Mouse (Mus musculus) MEL (cell line): ENCODE results near the gene BC048679. TPM values are rescaled to one million over a fixed set of nuclear protein-coding genes. Genes with fewer than 3 reads are reported as not detected.

Experiments
- DNase-seq: peaks from one replicate; pipeline ENCODE4 v3.0.0; 2011; ENCODE audit warnings: low read depth, low spot score
- H3K27ac ChIP-seq: 2 replicates; pipeline ENCODE4 v1.5.1; 2012; ENCODE audit warnings: low read depth, mild to moderate bottlenecking, control low read depth, low read length, moderate library complexity; ENCODE audit not compliant: control insufficient read depth
- H3K27me3 ChIP-seq, 2 experiments: fragments of 150-350 bp in 1 of 2; sonication (generic) in 1 of 2; 2 replicates each; pipeline ENCODE4 v1.6.1; 2012; ENCODE audit warnings: low read length in 2 of 2, mild to moderate bottlenecking in 2 of 2, improper control_type of control experiment in 1 of 2, moderate library complexity in 1 of 2; ENCODE audit not compliant: insufficient read depth in 2 of 2, control insufficient read depth in 1 of 2
- H3K36me3 ChIP-seq, 2 experiments: 2 replicates each; pipeline ENCODE4 v1.6.1; 2012 to 2014; ENCODE audit warnings: low read length in 2 of 2, improper control_type of control experiment in 1 of 2, inconsistent platforms in 1 of 2, mild to moderate bottlenecking in 1 of 2; ENCODE audit not compliant: insufficient read depth in 2 of 2, control insufficient read depth in 1 of 2
- H3K4me1 ChIP-seq, 2 experiments: fragments of 150-350 bp in 1 of 2; sonication (generic) in 1 of 2; 2 replicates each; pipeline ENCODE4 v1.6.1; 2012; ENCODE audit warnings: low read length in 2 of 2, improper control_type of control experiment in 1 of 2, mild to moderate bottlenecking in 1 of 2; ENCODE audit not compliant: insufficient read depth in 2 of 2, control insufficient read depth in 1 of 2
- H3K4me3 ChIP-seq, 2 experiments: fragments of 150-350 bp in 1 of 2; sonication (generic) in 1 of 2; 2 replicates each; pipeline ENCODE4 v1.5.1; 2012; ENCODE audit warnings: low read depth in 2 of 2, low read length in 2 of 2, mild to moderate bottlenecking in 2 of 2, moderate library complexity in 2 of 2, control low read depth in 1 of 2, improper control_type of control experiment in 1 of 2; ENCODE audit not compliant: control insufficient read depth in 1 of 2, insufficient read depth in 1 of 2
- H3K79me2 ChIP-seq: 2 replicates; pipeline ENCODE4 v1.6.1; 2012; ENCODE audit warnings: mild to moderate bottlenecking, low read length, moderate library complexity; ENCODE audit not compliant: control insufficient read depth, poor library complexity, insufficient read depth
- H3K9ac ChIP-seq: 2 replicates; pipeline ENCODE4 v1.6.1; 2012; ENCODE audit warnings: low read depth, mild to moderate bottlenecking, control low read depth, low read length, moderate library complexity; ENCODE audit not compliant: control insufficient read depth, poor library complexity, severe bottlenecking
- H3K9me3 ChIP-seq: fragments of 150-350 bp; sonication (generic); replicated peaks from 2 replicates; pipeline ENCODE4 v1.6.1; 2012; ENCODE audit warnings: mild to moderate bottlenecking, low read length, improper control_type of control experiment, moderate library complexity; ENCODE audit not compliant: insufficient read depth
- BHLHE40 ChIP-seq: IDR thresholded peaks from 2 replicates; pipeline ENCODE4 v1.6.1; 2012; ENCODE audit warnings: low read depth, mild to moderate bottlenecking, inconsistent platforms, low read length, improper control_type of control experiment, borderline replicate concordance
- CHD1 ChIP-seq: IDR thresholded peaks from 2 replicates; pipeline ENCODE4 v1.6.1; 2012; ENCODE audit warnings: low read depth, mild to moderate bottlenecking, inconsistent platforms, low read length, improper control_type of control experiment
- CHD2 ChIP-seq: IDR thresholded peaks from 2 replicates; pipeline ENCODE4 v1.6.1; 2011; ENCODE audit warnings: low read length, improper control_type of control experiment
- CTCF ChIP-seq, 3 experiments: IDR thresholded peaks in 2 of 3; conservative IDR thresholded peaks in 1 of 3; 2 replicates each; pipeline ENCODE4 v1.5.1; 2011 to 2012; ENCODE audit warnings: low read length in 3 of 3, low read depth in 2 of 3, mild to moderate bottlenecking in 2 of 3, improper control_type of control experiment in 1 of 3, inconsistent platforms in 1 of 3, mixed read lengths in 1 of 3, moderate library complexity in 1 of 3; ENCODE audit not compliant: control insufficient read depth in 1 of 3, insufficient read depth in 1 of 3, poor library complexity in 1 of 3, severe bottlenecking in 1 of 3
- E2F4 ChIP-seq: IDR thresholded peaks from 2 replicates; pipeline ENCODE4 v1.6.1; 2011; ENCODE audit warnings: low read depth, low read length, improper control_type of control experiment, borderline replicate concordance
- GATA1 ChIP-seq: IDR thresholded peaks from 2 replicates; pipeline ENCODE4 v1.6.1; 2011; ENCODE audit warnings: low read depth, low read length, improper control_type of control experiment
- JUND ChIP-seq: IDR thresholded peaks from 2 replicates; pipeline ENCODE4 v1.6.1; 2011; ENCODE audit warnings: low read depth, mild to moderate bottlenecking, improper control_type of control experiment, low read length
- KAT2A ChIP-seq: conservative IDR thresholded peaks from 2 replicates; pipeline ENCODE4 v1.6.1; 2012; ENCODE audit warnings: low read depth, low read length, improper control_type of control experiment, inconsistent platforms
- MAX ChIP-seq: IDR thresholded peaks from 2 replicates; pipeline ENCODE4 v1.6.1; 2011; ENCODE audit warnings: low read length, improper control_type of control experiment
- MYB ChIP-seq: IDR thresholded peaks from 2 replicates; pipeline ENCODE4 v1.6.1; 2011; ENCODE audit warnings: mild to moderate bottlenecking, low read depth, low read length, improper control_type of control experiment
- MYC ChIP-seq: IDR thresholded peaks from 2 replicates; pipeline ENCODE4 v1.6.1; 2011; ENCODE audit warnings: low read depth, mild to moderate bottlenecking, low read length, improper control_type of control experiment, moderate library complexity
- NRF1 ChIP-seq: IDR thresholded peaks from 2 replicates; pipeline ENCODE4 v1.6.1; 2014; ENCODE audit warnings: low read depth, mild to moderate bottlenecking, inconsistent platforms, low read length, improper control_type of control experiment, moderate library complexity; ENCODE audit not compliant: poor library complexity, insufficient read depth, severe bottlenecking
- POLR2A ChIP-seq, 2 experiments: IDR thresholded peaks; 2 replicates each; pipeline ENCODE4 v1.6.1; 2011 to 2012; ENCODE audit warnings: low read length in 2 of 2, mild to moderate bottlenecking in 2 of 2, control low read depth in 1 of 2, improper control_type of control experiment in 1 of 2, low read depth in 1 of 2, moderate library complexity in 1 of 2; ENCODE audit not compliant: control insufficient read depth in 1 of 2, insufficient read depth in 1 of 2, poor library complexity in 1 of 2
- POLR2AphosphoS2 ChIP-seq: IDR thresholded peaks from 2 replicates; pipeline ENCODE4 v1.6.1; 2011; ENCODE audit warnings: low read length, improper control_type of control experiment
- POLR2AphosphoS5 ChIP-seq: IDR thresholded peaks from 2 replicates; pipeline ENCODE4 v1.6.1; 2012; ENCODE audit warnings: low read depth, borderline replicate concordance, mild to moderate bottlenecking, inconsistent platforms, low read length, moderate library complexity, mixed read lengths
- RAD21 ChIP-seq: IDR thresholded peaks from 2 replicates; pipeline ENCODE4 v1.6.1; 2011; ENCODE audit warnings: mild to moderate bottlenecking, low read depth, low read length, improper control_type of control experiment
- RCOR1 ChIP-seq: IDR thresholded peaks from 2 replicates; pipeline ENCODE4 v1.6.1; 2012; ENCODE audit warnings: low read depth, mild to moderate bottlenecking, inconsistent platforms, low read length, improper control_type of control experiment
- SIN3A ChIP-seq: IDR thresholded peaks from 2 replicates; pipeline ENCODE4 v1.6.1; 2012; ENCODE audit warnings: low read length, improper control_type of control experiment, inconsistent platforms
- TCF12 ChIP-seq: IDR thresholded peaks from 2 replicates; pipeline ENCODE4 v1.6.1; 2014; ENCODE audit warnings: low read depth, mild to moderate bottlenecking, inconsistent platforms, low read length, improper control_type of control experiment, moderate library complexity
- USF2 ChIP-seq, 2 experiments: IDR thresholded peaks; 2 replicates each; pipeline ENCODE4 v1.6.1; 2011 to 2012; ENCODE audit warnings: improper control_type of control experiment in 2 of 2, low read length in 2 of 2, borderline replicate concordance in 1 of 2, inconsistent platforms in 1 of 2, low read depth in 1 of 2, mild to moderate bottlenecking in 1 of 2; ENCODE audit not compliant: insufficient read depth in 1 of 2
- polyA plus RNA-seq, 2 experiments: library from polyadenylated mRNA; stranded (reverse) in 1 of 2; unstranded in 1 of 2; fragments of >175 nt in 1 of 2; fragments of >200 nt in 1 of 2; gene quantifications; 2 replicates each; pipeline versions ENCODE4 v1.2.1 to v1.2.4; 2012; ENCODE audit warnings: low replicate concordance in 2 of 2, low read depth in 1 of 2; ENCODE audit not compliant: insufficient read length in 2 of 2, insufficient read depth in 1 of 2, missing spikeins in 1 of 2
- total RNA-seq: library from RNA; depleted of rRNA; stranded (reverse); fragments of 300-350 nt; gene quantifications from 2 replicates; pipeline ENCODE4 v1.2.3, GENCODE M21; 2012; rRNA removed

The BC048679 gene
- total RNA-seq, result not detected in 2 replicates
- polyA plus RNA-seq, result not detected

GRCm38 (mm10) chr7:81498181-81498580 lies at the start of gene BC048679:
TSS of gene BC048679 (minus strand) at chr7:81498281.
- DNase-seq, result no peak
- no peaks in the 10 kb centered on the region for H3K36me3 ChIP-seq
- H3K79me2 ChIP-seq, result no peaks in the 10 kb centered on the region
- no peaks in the 10 kb centered on the region for H3K9me3 ChIP-seq
- TF ChIP-seq CTCF (IDR thresholded peaks at IDR 0.05 in 2 of 3, conservative IDR thresholded peaks at IDR 0.05 in 1 of 3; ENCODE audit: control insufficient read depth in 1 of 3, insufficient read depth in 1 of 3, low read depth in 2 of 3, low read length in 3 of 3, poor library complexity in 1 of 3, severe bottlenecking in 1 of 3) (no peak), USF2 (IDR thresholded peaks at IDR 0.05; ENCODE audit: borderline replicate concordance in 1 of 2, insufficient read depth in 1 of 2, low read depth in 1 of 2, low read length in 2 of 2) (no peak), RCOR1 (no peak), MYC (no peak), CHD1 (no peak), E2F4 (no peak), SIN3A (no peak), POLR2AphosphoS5 (no peak), POLR2AphosphoS2 (no peak), TCF12 (no peak), POLR2A (IDR thresholded peaks at IDR 0.05; ENCODE audit: control insufficient read depth in 1 of 2, insufficient read depth in 1 of 2, low read depth in 1 of 2, low read length in 2 of 2, poor library complexity in 1 of 2) (no peak)
- peaks cover 0 to 4% of the 10 kb centered on the region in 2 experiments; a peak in 2 of 4 replicates for H3K27me3 ChIP-seq
- no peaks in the 10 kb centered on the region for H3K4me1 ChIP-seq
- no peak within 1 kb of the TSS for H3K9ac ChIP-seq
- H3K27ac ChIP-seq, result no peak within 1 kb of the TSS
- no peak within 1 kb of the TSS for H3K4me3 ChIP-seq

- no peak for DNase-seq
- TF ChIP-seq BHLHE40, result no peak
- no peak for TF ChIP-seq RAD21
- TF ChIP-seq KAT2A, result no peak
- no peak for TF ChIP-seq SIN3A
- TF ChIP-seq TCF12, result no peak
- no peak for TF ChIP-seq NRF1
- no peak for TF ChIP-seq CHD2
- no peak for TF ChIP-seq MAX
- no peak for TF ChIP-seq POLR2AphosphoS2
- TF ChIP-seq MYC, result no peak
- no peak for TF ChIP-seq RCOR1
- TF ChIP-seq POLR2AphosphoS5, result no peak
- TF ChIP-seq JUND, result no peak
- TF ChIP-seq GATA1, result no peak
- TF ChIP-seq MYB, result no peak
- H3K27ac ChIP-seq, result no peak overlapping the region
Measured at GRCm38 (mm10) chr7:81542934-81543333, 44.9 kb upstream of the BC048679 start.

More at GRCm38 (mm10) chr7:81542934-81543333, 44.9 kb upstream of the BC048679 start:
- no peak overlapping the region for H3K9ac ChIP-seq
- H3K27me3 ChIP-seq, result peaks cover 0 to 4% of the 10 kb centered on the region in 2 experiments; a peak in 1 of 4 replicates
- H3K36me3 ChIP-seq, result no peaks in the 10 kb centered on the region
- no peaks in the 10 kb centered on the region for H3K79me2 ChIP-seq
- H3K9me3 ChIP-seq, result no peaks in the 10 kb centered on the region
- H3K4me1 ChIP-seq, result no peaks in the 10 kb centered on the region
- no peak overlapping the region for H3K4me3 ChIP-seq
